Mouse (Mus musculus) CH12.LX (cell line): ENCODE results near the gene Sema7a.

Experiments used
- CHD2 ChIP-seq: IDR thresholded peaks from 2 replicates; pipeline ENCODE4 v1.6.1; 2011; ENCODE audit warnings: low read length, improper control_type of control experiment
- CTCF ChIP-seq, 2 experiments: IDR thresholded peaks in 1 of 2; conservative IDR thresholded peaks in 1 of 2; 2 replicates each; pipeline ENCODE4 v1.5.1; 2011 to 2012; ENCODE audit warnings: low read depth in 2 of 2, low read length in 2 of 2, improper control_type of control experiment in 1 of 2, inconsistent platforms in 1 of 2, mild to moderate bottlenecking in 1 of 2, moderate library complexity in 1 of 2
- E2F4 ChIP-seq: IDR thresholded peaks from 2 replicates; pipeline ENCODE4 v1.6.1; 2011; ENCODE audit warnings: low read depth, low read length, improper control_type of control experiment; ENCODE audit not compliant: insufficient replicate concordance
- EP300 ChIP-seq: IDR thresholded peaks from 2 replicates; pipeline ENCODE4 v1.6.1; 2011; ENCODE audit warnings: low read length, improper control_type of control experiment
- MYC ChIP-seq: IDR thresholded peaks from 2 replicates; pipeline ENCODE4 v1.6.1; 2011; ENCODE audit warnings: low read depth, mild to moderate bottlenecking, improper control_type of control experiment, low read length
- NRF1 ChIP-seq: IDR thresholded peaks from 2 replicates; pipeline ENCODE4 v1.6.1; 2014; ENCODE audit warnings: low read depth, mild to moderate bottlenecking, inconsistent platforms, low read length, improper control_type of control experiment, moderate library complexity
- POLR2A ChIP-seq: IDR thresholded peaks from 2 replicates; pipeline ENCODE4 v1.6.1; 2011; ENCODE audit warnings: low read depth, mild to moderate bottlenecking, improper control_type of control experiment, low read length
- POLR2AphosphoS2 ChIP-seq: IDR thresholded peaks from 2 replicates; pipeline ENCODE4 v1.6.1; 2011; ENCODE audit warnings: low read depth, low read length, improper control_type of control experiment
- SIN3A ChIP-seq: IDR thresholded peaks from 2 replicates; pipeline ENCODE4 v1.6.1; 2012; ENCODE audit warnings: low read length, improper control_type of control experiment, inconsistent platforms
- SMC3 ChIP-seq: IDR thresholded peaks from 2 replicates; pipeline ENCODE4 v1.6.1; 2011; ENCODE audit warnings: low read depth, low read length, improper control_type of control experiment
- USF2 ChIP-seq: conservative IDR thresholded peaks from 2 replicates; pipeline ENCODE4 v1.6.1; 2011; ENCODE audit warnings: low read depth, low read length, improper control_type of control experiment
- ZMIZ1 ChIP-seq: IDR thresholded peaks from 2 replicates; pipeline ENCODE4 v1.6.1; 2012; ENCODE audit warnings: low read depth, mild to moderate bottlenecking, inconsistent platforms, low read length, improper control_type of control experiment
- ZNF384 ChIP-seq: IDR thresholded peaks from 2 replicates; pipeline ENCODE4 v1.6.1; 2012; ENCODE audit warnings: low read depth, low read length, improper control_type of control experiment, inconsistent platforms

- TF ChIP-seq CTCF (conservative IDR thresholded peaks at IDR 0.05 in 1 of 2, IDR thresholded peaks at IDR 0.05 in 1 of 2; ENCODE audit: low read depth in 2 of 2, low read length in 2 of 2) (no peak), USF2 (no peak), NRF1 (no peak), EP300 (no peak), E2F4 (no peak), POLR2A (no peak), SIN3A (no peak), CHD2 (no peak), ZNF384 (no peak), POLR2AphosphoS2 (no peak), MYC (no peak), SMC3 (no peak), ZMIZ1 (no peak)
These were observed 38.7 kb upstream of the Sema7a start for GRCm38 (mm10) chr9:57901197-57901596.
